ENCODE assay signal across 7 mouse cellular contexts in genomic region chr17:55892406-55892955, GRCm38 (mm10). TPM values are rescaled to one million over a fixed set of nuclear protein-coding genes. Genes with fewer than 3 reads are reported as not detected.
DNase-seq lines count a peak whose midpoint lies in the region; ATAC-seq lines count a peak whose summit lies in the region.
"Not testable (repeated sequence)": the region's sequence is repeated elsewhere in the genome, so short reads cannot be mapped to it uniquely, and the experiment has no call there.

No protein-coding gene starts in this region.

- WGBS in embryonic facial prominence, embryonic 14.5 days, result 13% methylated on average over 6 of the region's 8 CpGs
- 11% methylated on average over 6 of the region's 8 CpGs for WGBS in heart, embryonic 13.5 days
- WGBS in intestine, embryonic 16.5 days, result 9% methylated on average over 6 of the region's 8 CpGs
- 16% methylated on average over 6 of the region's 8 CpGs for WGBS in limb, embryonic 13.5 days
- WGBS in macrophage (ENCODE audit: missing documents), result 11% methylated on average over 6 of the region's 8 CpGs

- H3K9me3 ChIP-seq in embryonic facial prominence, embryonic 14.5 days (ENCODE audit: control insufficient read depth, low read length); heart, embryonic 13.5 days; intestine, embryonic 16.5 days (ENCODE audit: control insufficient read depth, low read length); limb, embryonic 13.5 days: not testable (repeated sequence)

- H3K27ac ChIP-seq in embryonic facial prominence, embryonic 14.5 days (replicated peaks; ENCODE audit: low read depth, low read length); intestine, embryonic 16.5 days (ENCODE audit: low read length): not testable (repeated sequence)
- H3K27ac ChIP-seq in heart, embryonic 13.5 days (replicated peaks), result peak overlapping the region; percentile 83
- 0 out of 2 replicates have a peak overlapping the region, but pooled peaks have one; percentile 3 for H3K27ac ChIP-seq in limb, embryonic 13.5 days
- H3K27ac ChIP-seq in macrophage, result peak overlapping the region; percentile 40

- ATAC-seq in embryonic facial prominence, embryonic 14.5 days (ENCODE audit: low read depth); heart, embryonic 13.5 days (ENCODE audit: extremely low read depth, insufficient number of reproducible peaks, low FRiP score, low TSS enrichment); intestine, embryonic 16.5 days; limb, embryonic 13.5 days (ENCODE audit: low FRiP score, low read depth): not testable (repeated sequence)

- H3K4me1 ChIP-seq in embryonic facial prominence, embryonic 14.5 days (ENCODE audit: control insufficient read depth, insufficient read depth, low read length); heart, embryonic 13.5 days; intestine, embryonic 16.5 days (ENCODE audit: control insufficient read depth, insufficient read depth, low read length); limb, embryonic 13.5 days: not testable (repeated sequence)

- peaks cover 21% of the 10 kb centered on the region for H3K79me2 ChIP-seq in macrophage (ENCODE audit: inconsistent target)

- peak; percentile 20 for DNase-seq in adrenal gland, postnatal 14 days
- DNase-seq in embryonic facial prominence, embryonic 14.5 days (ENCODE audit: low spot score), result not testable (repeated sequence)
- DNase-seq in retina, postnatal 1 day, result peak; percentile 25

- peak overlapping the region; percentile 48 for H3K4me3 ChIP-seq in embryonic facial prominence, embryonic 14.5 days (ENCODE audit: low read depth, low read length)
- peak overlapping the region; percentile 60 for H3K4me3 ChIP-seq in heart, embryonic 13.5 days
- H3K4me3 ChIP-seq in intestine, embryonic 16.5 days (ENCODE audit: low read length), result peak overlapping the region; percentile 53
- H3K4me3 ChIP-seq in limb, embryonic 13.5 days, result peak overlapping the region; percentile 52
- H3K4me3 ChIP-seq in macrophage (ENCODE audit: inconsistent target), result peak overlapping the region; percentile 33; the same call in 1 of the 2 replicates

- H3K27me3 ChIP-seq in embryonic facial prominence, embryonic 14.5 days (replicated peaks; ENCODE audit: control insufficient read depth, insufficient read depth, low read length); heart, embryonic 13.5 days (replicated peaks); intestine, embryonic 16.5 days (replicated peaks; ENCODE audit: control insufficient read depth, insufficient read depth, low read length); limb, embryonic 13.5 days: not testable (repeated sequence)

- H3K36me3 ChIP-seq in embryonic facial prominence, embryonic 14.5 days (ENCODE audit: control insufficient read depth, insufficient read depth, low read length), result peaks cover 13% of the 10 kb centered on the region
- H3K36me3 ChIP-seq in heart, embryonic 13.5 days, result peaks cover 22% of the 10 kb centered on the region
- not testable (repeated sequence) for H3K36me3 ChIP-seq in intestine, embryonic 16.5 days (ENCODE audit: control insufficient read depth, insufficient read depth, low read length); limb, embryonic 13.5 days
- H3K36me3 ChIP-seq in macrophage (ENCODE audit: inconsistent target), result peaks cover 18% of the 10 kb centered on the region

- H3K9ac ChIP-seq in embryonic facial prominence, embryonic 14.5 days (ENCODE audit: low read depth, low read length), result peak overlapping the region; percentile 65
- H3K9ac ChIP-seq in heart, embryonic 13.5 days, result peak overlapping the region; percentile 79
- H3K9ac ChIP-seq in intestine, embryonic 16.5 days (ENCODE audit: low read depth, low read length), result peak overlapping the region; percentile 53
- 0 out of 2 replicates have a peak overlapping the region, but pooled peaks have one; percentile 46 for H3K9ac ChIP-seq in limb, embryonic 13.5 days

- H3K4me2 ChIP-seq in embryonic facial prominence, embryonic 14.5 days (ENCODE audit: low read depth, low read length), result peak overlapping the region; percentile 61
- peak overlapping the region; percentile 74 for H3K4me2 ChIP-seq in heart, embryonic 13.5 days
- H3K4me2 ChIP-seq in intestine, embryonic 16.5 days (ENCODE audit: low read depth, low read length), result peak overlapping the region; percentile 56
- H3K4me2 ChIP-seq in limb, embryonic 13.5 days (replicated peaks), result peak overlapping the region; percentile 55

RNA-seq across cellular contexts. Expression of gene Zfp959, which starts 0.6 kb away (rescaled TPM):
- 4.8 and 7.5 TPM in 2 replicates for total RNA-seq in adrenal gland, postnatal 14 days (2021)
- polyA plus RNA-seq in embryonic facial prominence, embryonic 14.5 days (2014; fragmentation: Nextera tagmentation; extraction: Ambion mirVana), result 7.9 and 10.4 TPM in 2 replicates
- 6.4 and 7.9 TPM in 2 replicates for polyA plus RNA-seq in heart, embryonic 13.5 days (2015; fragmentation: Nextera tagmentation; extraction: Ambion mirVana)
- polyA plus RNA-seq in intestine, embryonic 16.5 days (2015; fragmentation: Nextera tagmentation; extraction: Ambion mirVana), result 7.9 and 10.8 TPM in 2 replicates
- polyA plus RNA-seq in limb, embryonic 13.5 days (2015; fragmentation: Nextera tagmentation; extraction: Ambion mirVana), result 13.9 and 14.3 TPM in 2 replicates
- 10 to 100 TPM in 22 of 26 experiments, 1 to 10 TPM in 4; 7.5 to 25.0 (median 16.4) TPM for total RNA-seq in macrophage (2018; cell fraction: chromatin; rRNA removed)
- 1 to 10 TPM; 3.2 to 9.1 (median 6.2) TPM for total RNA-seq in macrophage (2018; cell fraction: cytosol; rRNA removed)
- 10 to 100 TPM in 23 of 26 experiments, 1 to 10 TPM in 3; 6.8 to 27.9 (median 15.1) TPM for total RNA-seq in macrophage (2018; cell fraction: nucleus; rRNA removed)
- polyA plus RNA-seq in macrophage (2018), result 5.9 to 12.3 TPM (median 6.4 TPM) in 3 replicates

RNA-seq across cellular contexts. Expression of gene Zfp119a, which starts 13.8 kb away (rescaled TPM):
- total RNA-seq in adrenal gland, postnatal 14 days (2021), result 7.0 and 8.0 TPM in 2 replicates
- polyA plus RNA-seq in embryonic facial prominence, embryonic 14.5 days (2014; fragmentation: Nextera tagmentation; extraction: Ambion mirVana), result 8.5 and 11.7 TPM in 2 replicates
- 5.7 and 6.0 TPM in 2 replicates for polyA plus RNA-seq in heart, embryonic 13.5 days (2015; fragmentation: Nextera tagmentation; extraction: Ambion mirVana)
- polyA plus RNA-seq in intestine, embryonic 16.5 days (2015; fragmentation: Nextera tagmentation; extraction: Ambion mirVana), result 5.1 and 5.7 TPM in 2 replicates
- 11.0 and 11.3 TPM in 2 replicates for polyA plus RNA-seq in limb, embryonic 13.5 days (2015; fragmentation: Nextera tagmentation; extraction: Ambion mirVana)
- total RNA-seq in macrophage (2018; cell fraction: chromatin; rRNA removed), result 10 to 100 TPM; 11.8 to 53.4 (median 20.8) TPM
- total RNA-seq in macrophage (2018; cell fraction: cytosol; rRNA removed), result 1 to 10 TPM; 2.2 to 7.7 (median 4.2) TPM
- total RNA-seq in macrophage (2018; cell fraction: nucleus; rRNA removed), result 10 to 100 TPM in 14 of 26 experiments, 1 to 10 TPM in 12; 6.4 to 22.5 (median 11.1) TPM
- polyA plus RNA-seq in macrophage (2018), result 3.7 to 8.0 TPM (median 5.0 TPM) in 3 replicates

RNA-seq across cellular contexts. Expression of gene Zfp119b, which starts 56.8 kb away (rescaled TPM):
- total RNA-seq in adrenal gland, postnatal 14 days (2021), result 4.4 and 5.4 TPM in 2 replicates
- 6.0 and 7.3 TPM in 2 replicates for polyA plus RNA-seq in embryonic facial prominence, embryonic 14.5 days (2014; fragmentation: Nextera tagmentation; extraction: Ambion mirVana)
- polyA plus RNA-seq in heart, embryonic 13.5 days (2015; fragmentation: Nextera tagmentation; extraction: Ambion mirVana), result 3.6 and 4.3 TPM in 2 replicates
- 4.1 and 4.4 TPM in 2 replicates for polyA plus RNA-seq in intestine, embryonic 16.5 days (2015; fragmentation: Nextera tagmentation; extraction: Ambion mirVana)
- polyA plus RNA-seq in limb, embryonic 13.5 days (2015; fragmentation: Nextera tagmentation; extraction: Ambion mirVana), result 7.0 and 7.6 TPM in 2 replicates
- 1 to 10 TPM; 1.9 to 8.2 (median 5.8) TPM for total RNA-seq in macrophage (2018; cell fraction: chromatin; rRNA removed)
- 1 to 10 TPM; 2.8 to 7.3 (median 5.1) TPM for total RNA-seq in macrophage (2018; cell fraction: cytosol; rRNA removed)
- 10 to 100 TPM in 4 of 26 experiments, 1 to 10 TPM in 22; 4.4 to 16.1 (median 7.0) TPM for total RNA-seq in macrophage (2018; cell fraction: nucleus; rRNA removed)
- polyA plus RNA-seq in macrophage (2018), result 4.5 to 7.3 TPM (median 5.6 TPM) in 3 replicates

RNA-seq across cellular contexts. Expression of gene Ebi3, which starts 60.0 kb away (rescaled TPM):
- 1.2 and 1.6 TPM in 2 replicates for total RNA-seq in adrenal gland, postnatal 14 days (2021)
- 3.5 and 4.2 TPM in 2 replicates for polyA plus RNA-seq in embryonic facial prominence, embryonic 14.5 days (2014; fragmentation: Nextera tagmentation; extraction: Ambion mirVana)
- 0.34 and 1.3 TPM in 2 replicates for polyA plus RNA-seq in heart, embryonic 13.5 days (2015; fragmentation: Nextera tagmentation; extraction: Ambion mirVana)
- 2.6 and 2.9 TPM in 2 replicates for polyA plus RNA-seq in intestine, embryonic 16.5 days (2015; fragmentation: Nextera tagmentation; extraction: Ambion mirVana)
- 1.3 and 1.4 TPM in 2 replicates for polyA plus RNA-seq in limb, embryonic 13.5 days (2015; fragmentation: Nextera tagmentation; extraction: Ambion mirVana)
- 100 to 1,000 TPM in 4 of 26 experiments, 10 to 100 TPM in 20, 1 to 10 TPM in 2; 5.9 to 185 (median 55.3) TPM for total RNA-seq in macrophage (2018; cell fraction: chromatin; rRNA removed)
- total RNA-seq in macrophage (2018; cell fraction: cytosol; rRNA removed), result 100 to 1,000 TPM in 19 of 26 experiments, 10 to 100 TPM in 7; 78.9 to 400 (median 225) TPM
- 100 to 1,000 TPM in 21 of 26 experiments, 10 to 100 TPM in 5; 45.0 to 322 (median 170) TPM for total RNA-seq in macrophage (2018; cell fraction: nucleus; rRNA removed)
- polyA plus RNA-seq in macrophage (2018), result 47.4 to 91.9 TPM (median 63.3 TPM) in 3 replicates
